Mouse (Mus musculus) brain, embryonic 14.5 days (tissue): ENCODE results near the gene Cux2.
A peak's percentile ranks its signal among the peaks of the same experiment; 100 is the strongest.

Experiments
- CTCF ChIP-seq: fragments of 200-500 bp; IDR thresholded peaks from 2 replicates; pipeline ENCODE4 v1.5.1; 2012; ENCODE audit warnings: inconsistent platforms, mild to moderate bottlenecking, moderate library complexity, borderline replicate concordance; ENCODE audit not compliant: insufficient read depth, insufficient read length; ENCODE audit errors: extremely low read depth
- POLR2A ChIP-seq: fragments of 200-500 bp; IDR thresholded peaks from 2 replicates; pipeline ENCODE4 v1.6.1; 2012; ENCODE audit warnings: mild to moderate bottlenecking, inconsistent platforms, borderline replicate concordance; ENCODE audit not compliant: poor library complexity, insufficient read depth, insufficient read length, severe bottlenecking; ENCODE audit errors: extremely low read depth

DNA sequence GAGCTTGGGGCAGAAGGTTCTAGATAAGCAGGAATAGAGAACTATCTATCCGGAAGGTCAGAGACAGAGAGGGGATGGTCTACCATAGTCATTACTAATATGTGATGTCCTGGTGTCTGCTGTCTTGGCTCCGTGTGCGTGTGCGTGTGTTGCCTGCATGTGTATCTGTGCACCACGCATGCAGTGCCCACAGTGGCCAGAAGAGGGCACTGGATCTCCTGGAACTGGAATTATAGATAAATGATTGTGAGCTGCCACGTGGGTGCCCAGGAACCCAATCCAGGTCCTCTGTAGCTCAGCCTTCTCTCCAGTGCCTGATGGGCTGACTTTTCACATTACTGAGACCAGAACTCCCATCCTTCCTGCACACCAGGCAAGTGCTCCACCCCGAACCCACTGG lies 29.9 kb upstream of the Cux2 start:
- TF ChIP-seq POLR2A (no peak), CTCF (peak; percentile 49; the same call in 1 of the 2 replicates)
